Mouse (Mus musculus) thymus, postnatal 10 days (tissue): ENCODE measurements around the gene Stn1.

Experiments
- DNase-seq, 2 experiments: peaks; one replicate each; pipeline ENCODE4 v3.0.0; 2021; ENCODE audit warnings: low spot score in 2 of 2

Gene Stn1

DNA sequence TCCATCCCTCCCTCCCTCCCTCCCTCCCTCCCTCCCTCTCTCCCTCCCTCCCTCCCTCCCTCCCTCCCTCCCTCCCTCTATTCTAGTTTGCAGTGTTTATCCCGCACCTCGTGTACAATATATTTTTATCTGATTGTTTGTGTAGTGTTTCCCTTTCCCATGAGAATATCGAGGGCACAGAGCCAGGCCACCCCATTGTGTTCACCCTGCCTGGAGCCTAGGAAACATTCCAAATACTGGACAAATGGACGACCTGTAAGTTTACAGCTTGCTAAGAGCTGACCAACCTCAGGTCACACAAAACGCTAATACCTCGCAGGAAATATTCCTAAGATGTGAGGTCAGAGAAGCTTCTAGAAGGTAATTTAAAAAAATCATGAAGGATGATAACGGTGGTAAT, 85.1 kb downstream of the Stn1 start:
- no peak for DNase-seq

DNA sequence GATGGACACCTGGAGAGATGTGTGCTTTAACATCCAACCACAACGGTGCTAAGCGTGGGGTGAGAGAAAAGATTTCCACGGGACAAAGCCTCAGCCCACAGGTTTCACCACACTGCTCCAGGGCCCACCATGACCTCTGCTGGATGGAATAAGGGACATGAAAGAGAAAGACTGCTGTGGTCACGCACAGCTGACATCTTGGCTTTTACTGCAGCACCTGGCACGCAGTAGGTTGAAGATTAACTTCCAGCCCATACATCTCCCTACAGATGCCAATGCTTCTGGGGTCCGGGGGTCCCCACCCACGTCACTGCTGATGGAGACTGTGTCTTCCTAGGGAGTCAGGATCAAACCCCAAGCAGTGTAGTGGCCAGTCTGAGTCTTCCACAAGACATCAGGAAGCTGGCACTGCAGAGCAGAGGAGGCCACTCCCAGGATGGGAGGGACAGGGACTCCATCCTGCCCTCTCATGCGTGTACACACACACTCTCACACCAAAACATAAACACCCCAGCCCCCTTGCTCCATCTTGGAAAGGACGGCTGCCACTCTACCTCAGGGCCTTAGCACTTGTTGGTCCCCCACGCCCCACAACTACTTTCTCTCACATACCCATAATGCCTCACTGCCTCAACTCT, 85.7 kb downstream of the Stn1 start:
- DNase-seq, result no peak
